Mouse (Mus musculus): ENCODE measurements around the gene B430218F22Rik. TPM values are rescaled to one million over a fixed set of nuclear protein-coding genes. Genes with fewer than 3 reads are reported as not detected.
"Not testable (repeated sequence)": the region's sequence is repeated elsewhere in the genome, so short reads cannot be mapped to it uniquely, and the experiment has no call there.

Gene B430218F22Rik
- under 1 TPM; 0.23 to 0.32 TPM for total RNA-seq (2021)

DNA sequence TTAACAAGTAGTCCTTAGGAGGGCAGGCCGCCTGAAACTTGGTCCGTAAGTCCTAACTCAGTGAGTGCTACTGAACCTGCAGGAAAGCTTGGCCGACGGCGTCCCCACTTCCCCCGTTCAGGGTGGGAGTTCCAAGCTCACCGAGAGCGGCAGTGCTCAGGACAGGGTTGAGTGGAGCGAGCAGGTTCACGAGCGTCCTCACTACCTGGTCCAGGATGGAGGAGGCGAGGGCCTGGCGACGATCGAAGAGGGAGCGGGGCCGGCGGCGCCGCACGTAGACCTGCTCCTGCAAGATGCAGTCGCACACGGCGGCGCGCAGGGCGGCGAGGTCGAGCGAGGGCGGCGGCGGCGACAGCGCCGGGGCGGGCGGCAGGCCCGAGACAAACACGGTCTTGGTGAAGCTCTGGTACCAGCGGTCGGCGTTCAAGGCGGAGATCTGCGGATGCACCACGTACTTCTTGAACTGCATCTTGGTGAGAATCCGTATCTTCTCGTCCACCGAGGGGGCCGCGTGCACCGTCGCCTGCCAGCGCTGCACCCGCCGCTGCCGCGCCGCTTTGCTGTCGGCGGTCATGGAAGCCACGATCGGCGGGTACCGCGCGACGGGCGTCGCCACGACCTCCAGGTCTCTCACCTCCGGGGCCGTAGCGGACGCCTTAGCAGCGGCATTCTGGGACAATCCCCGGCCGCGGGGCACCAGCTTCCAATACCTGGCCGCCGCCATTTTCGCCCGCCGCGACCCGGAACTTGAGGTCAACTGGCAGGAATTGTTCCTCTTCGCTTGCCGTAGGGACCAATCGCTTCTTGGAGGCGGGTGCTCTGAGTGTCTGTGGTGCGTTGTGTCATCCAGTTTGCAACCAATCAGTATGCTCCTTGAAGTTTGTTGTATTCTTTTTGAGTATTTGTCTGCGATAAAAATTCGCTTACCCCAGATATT, at the start of gene B430218F22Rik, which contains the start of gene Mrps30:
Gene B430218F22Rik, plus strand, starts transcription at position 120 of the 937 bp plus-strand sequence.
Gene Mrps30, minus strand, starts transcription at position 742 of the 937 bp plus-strand sequence.
- intact Hi-C loops (cut with DNase I) = no loop called here
- DNase-seq (ENCODE audit: low spot score in 2 of 2) = peak; percentile 95 to 97

DNA sequence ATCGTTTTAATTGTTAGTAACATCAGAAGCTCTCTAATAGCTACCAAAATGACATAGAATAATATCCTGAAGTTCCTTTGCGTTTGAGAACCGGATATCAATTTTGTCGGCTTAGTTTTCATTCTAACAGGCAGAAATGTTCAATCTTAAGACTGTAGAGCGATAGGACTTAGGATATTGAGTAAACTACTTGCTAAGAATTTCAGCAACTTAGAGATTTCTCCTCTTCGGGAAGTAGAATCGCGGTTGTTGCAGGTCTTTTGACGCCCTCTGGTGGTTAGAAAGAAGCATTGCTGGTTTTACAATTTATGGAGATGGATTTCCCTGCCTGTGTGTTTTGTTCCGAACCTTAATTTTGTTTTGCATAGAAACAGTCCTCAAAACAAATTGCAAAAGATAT, 36.2 kb upstream of the B430218F22Rik start:
- peak in 1 of 2 experiments; percentile 51 for DNase-seq (ENCODE audit: low spot score in 2 of 2)

GRCm38 (mm10) chr13:118350870-118351269, 35.6 kb upstream of the B430218F22Rik start:
- intact Hi-C loops (cut with DNase I) = loop anchor here (2.0 kb wide), 2 partner anchors 748 to 1016 kb away; partner anchors contain the start of gene Hcn1
- DNase-seq (ENCODE audit: low spot score in 2 of 2) = no peak

More for the DNA sequence above, 36.2 kb upstream of the B430218F22Rik start:
- intact Hi-C loops (cut with DNase I) = loop anchor here (2.0 kb wide), 2 partner anchors 747 to 1015 kb away; partner anchors contain the start of gene Hcn1

DNA sequence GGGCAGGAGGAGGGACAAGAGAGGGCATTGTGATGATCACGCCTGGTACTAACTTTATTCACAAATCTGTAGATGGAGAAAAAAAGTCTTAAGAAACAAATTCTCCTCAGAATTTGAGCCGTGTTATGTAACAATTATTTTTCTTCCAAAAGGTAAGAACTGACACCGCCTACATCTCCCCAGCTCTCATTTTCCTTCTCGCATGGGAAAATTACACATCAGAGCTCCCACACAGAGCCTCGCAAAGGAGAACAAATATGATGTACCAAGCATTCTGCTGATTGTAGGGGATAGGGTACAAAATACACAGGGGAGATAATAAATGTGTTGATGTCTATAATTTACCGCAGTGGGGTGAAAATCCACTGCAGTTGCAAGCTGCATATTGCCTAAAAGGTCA, 23.1 kb upstream of the B430218F22Rik start:
- DNase-seq (ENCODE audit: low spot score in 2 of 2) = peak; percentile 35 to 76
- intact Hi-C loops (cut with DNase I) = no loop called here

- no peak for DNase-seq (ENCODE audit: low spot score in 2 of 2)
- intact Hi-C loops (cut with DNase I) = no loop called here
Observed at GRCm38 (mm10) chr13:118365774-118366173, 20.7 kb upstream of the B430218F22Rik start.

DNA sequence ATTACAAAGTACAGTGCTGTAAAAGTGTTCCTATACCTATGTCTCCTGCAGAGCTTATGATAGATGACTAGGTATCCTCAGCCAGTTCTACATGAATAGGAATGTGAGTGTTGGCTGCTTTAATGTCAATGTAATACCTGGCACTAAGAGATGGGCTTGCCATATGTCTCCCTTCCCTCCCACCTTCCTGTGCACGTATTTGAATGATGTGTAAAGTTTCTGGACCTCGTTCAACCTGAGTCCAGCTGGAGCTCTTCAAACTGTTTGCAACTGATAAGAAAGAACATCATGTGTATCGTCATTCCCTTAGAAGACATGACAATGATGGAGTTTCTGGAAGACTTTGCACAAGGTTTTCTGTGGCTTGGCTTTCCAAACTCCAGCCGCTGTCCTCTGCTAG, 13.6 kb upstream of the B430218F22Rik start:
- peak in 1 of 2 experiments; percentile 59 for DNase-seq (ENCODE audit: low spot score in 2 of 2)
- intact Hi-C loops (cut with DNase I) = no loop called here

GRCm38 (mm10) chr13:118379155-118379554, 7.3 kb upstream of the B430218F22Rik start:
- peak; percentile 68 to 69 for DNase-seq (ENCODE audit: low spot score in 2 of 2)
- intact Hi-C loops (cut with DNase I) = loop anchor here (5.0 kb wide), 1 partner anchor 1047 kb away; no protein-coding TSS in a partner anchor

DNA sequence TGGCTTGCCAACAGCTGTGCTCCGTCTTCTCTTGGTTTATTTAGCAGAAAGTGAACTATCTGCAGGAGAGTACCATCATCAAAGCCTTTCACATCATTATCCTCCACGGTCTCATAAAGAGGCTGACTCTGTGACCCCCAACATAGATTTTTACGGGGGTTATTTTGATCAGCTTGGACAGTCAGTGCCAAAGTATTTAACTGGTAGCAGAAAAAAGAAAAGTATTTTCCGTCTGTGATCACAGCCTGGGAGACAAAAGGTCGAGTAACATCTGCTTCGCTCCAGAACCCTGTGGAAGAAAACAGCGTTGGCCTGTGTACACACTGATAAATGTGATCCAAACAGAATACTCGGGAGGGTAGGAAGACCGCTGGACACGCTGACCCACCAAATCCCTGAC, 6.0 kb upstream of the B430218F22Rik start:
- intact Hi-C loops (cut with DNase I) = no loop called here
- DNase-seq (ENCODE audit: low spot score in 2 of 2) = no peak

- intact Hi-C loops (cut with DNase I); DNase-seq (ENCODE audit: low spot score in 2 of 2): not testable (repeated sequence)
Observed at GRCm38 (mm10) chr13:118387448-118387801, 995 bp downstream of the B430218F22Rik start.

DNA sequence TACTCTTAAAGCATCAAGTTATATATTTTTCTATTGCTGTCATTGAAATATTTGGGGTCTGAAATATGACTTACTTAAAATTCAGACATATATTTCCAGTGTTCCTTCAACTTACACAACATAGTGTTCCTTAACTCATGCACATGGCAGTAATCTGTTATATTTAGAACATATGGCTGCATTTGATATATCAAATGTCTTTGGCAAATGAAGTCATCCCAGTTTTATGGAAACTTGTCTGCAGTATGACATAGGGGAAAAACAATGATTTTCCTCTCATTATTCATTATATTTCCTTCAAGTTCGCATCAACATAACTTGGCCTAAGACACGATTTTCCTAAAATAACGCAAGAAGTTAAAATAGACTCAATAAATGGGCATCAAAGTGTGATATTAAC, 9.4 kb downstream of the B430218F22Rik start:
- intact Hi-C loops (cut with DNase I) = no loop called here
- DNase-seq (ENCODE audit: low spot score in 2 of 2) = no peak

- intact Hi-C loops (cut with DNase I) = loop anchor here (5.0 kb wide), 2 partner anchors 962 to 977 kb away; no protein-coding TSS in a partner anchor
- no peak for DNase-seq (ENCODE audit: low spot score in 2 of 2)
Observed at GRCm38 (mm10) chr13:118400340-118400739, 13.9 kb downstream of the B430218F22Rik start.

- intact Hi-C loops (cut with DNase I) = loop anchor here (5.0 kb wide), 2 partner anchors 959 to 974 kb away; no protein-coding TSS in a partner anchor
- peak in 1 of 2 experiments; percentile 37 for DNase-seq (ENCODE audit: low spot score in 2 of 2)
Observed at GRCm38 (mm10) chr13:118403544-118403943, 17.1 kb downstream of the B430218F22Rik start.

- DNase-seq (ENCODE audit: low spot score in 2 of 2) = no peak
- intact Hi-C loops (cut with DNase I) = no loop called here
Observed at GRCm38 (mm10) chr13:118411297-118411992, 25.0 kb downstream of the B430218F22Rik start.

DNA sequence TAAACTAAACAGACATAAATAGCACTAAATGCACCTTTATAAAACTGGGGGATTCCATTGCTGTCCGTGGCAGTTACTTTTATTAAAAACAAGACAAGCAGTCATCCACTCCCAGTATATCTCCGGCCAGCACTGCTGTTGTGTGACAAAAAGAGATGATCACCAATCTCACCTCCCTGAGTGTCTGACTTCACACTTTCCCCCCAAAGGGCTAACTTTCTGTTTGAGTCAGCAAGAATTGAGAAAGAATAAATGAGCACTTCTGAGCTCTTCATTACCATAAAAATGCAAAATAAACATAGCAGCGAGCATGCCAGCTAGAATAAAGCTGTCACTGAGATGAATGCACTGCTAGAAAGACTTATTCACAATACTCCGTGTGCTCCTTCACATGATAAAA, 31.7 kb downstream of the B430218F22Rik start:
- intact Hi-C loops (cut with DNase I) = no loop called here
- no peak for DNase-seq (ENCODE audit: low spot score in 2 of 2)

DNA sequence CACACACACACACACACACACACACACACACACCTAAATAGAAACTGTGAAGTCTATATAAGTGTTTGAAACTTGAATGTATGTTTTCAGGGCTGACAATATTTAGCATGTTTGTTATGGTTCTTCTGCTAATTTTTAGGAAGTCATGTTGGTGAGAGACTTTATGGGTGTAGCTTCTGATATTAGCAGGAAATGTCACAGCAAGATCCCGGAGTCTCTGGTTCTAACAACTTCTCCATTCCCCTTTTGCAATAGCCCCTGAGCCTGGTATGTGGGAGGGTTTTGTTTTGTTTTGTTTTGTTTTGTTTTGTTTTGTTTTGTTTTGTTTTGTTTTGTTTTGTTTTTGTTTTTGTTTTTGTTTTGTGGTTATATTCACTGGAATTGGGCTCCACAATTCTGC, 34.0 kb downstream of the B430218F22Rik start:
- no peak for DNase-seq (ENCODE audit: low spot score in 2 of 2)
- intact Hi-C loops (cut with DNase I) = no loop called here

DNA sequence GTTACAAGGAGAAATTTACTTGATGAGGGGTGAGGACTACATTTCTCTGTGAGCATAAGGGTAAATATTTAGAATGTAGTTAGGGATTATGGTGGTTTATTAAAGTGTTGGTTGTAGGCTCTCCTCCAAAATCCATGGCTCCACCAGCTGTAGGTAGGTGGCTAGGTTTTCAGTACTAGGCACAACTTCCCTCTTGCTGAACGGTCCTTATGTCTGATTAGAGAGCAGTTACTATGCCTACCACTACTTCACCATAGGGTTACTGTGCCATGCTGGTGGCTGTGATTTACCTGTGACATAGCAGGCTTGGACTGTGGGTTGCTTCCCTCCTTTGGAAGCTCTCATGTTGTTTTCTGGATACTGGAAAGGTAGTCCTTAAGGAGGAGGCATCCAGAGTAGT, 34.4 kb downstream of the B430218F22Rik start:
- intact Hi-C loops (cut with DNase I) = no loop called here
- no peak for DNase-seq (ENCODE audit: low spot score in 2 of 2)
